Mouse (Mus musculus): ENCODE measurements around the gene Pde9a. TPM values are rescaled to one million over a fixed set of nuclear protein-coding genes. Genes with fewer than 3 reads are reported as not detected.

Gene Pde9a
- total RNA-seq, 2 experiments from 2014 or later = 6.3 to 12.6 TPM

DNA sequence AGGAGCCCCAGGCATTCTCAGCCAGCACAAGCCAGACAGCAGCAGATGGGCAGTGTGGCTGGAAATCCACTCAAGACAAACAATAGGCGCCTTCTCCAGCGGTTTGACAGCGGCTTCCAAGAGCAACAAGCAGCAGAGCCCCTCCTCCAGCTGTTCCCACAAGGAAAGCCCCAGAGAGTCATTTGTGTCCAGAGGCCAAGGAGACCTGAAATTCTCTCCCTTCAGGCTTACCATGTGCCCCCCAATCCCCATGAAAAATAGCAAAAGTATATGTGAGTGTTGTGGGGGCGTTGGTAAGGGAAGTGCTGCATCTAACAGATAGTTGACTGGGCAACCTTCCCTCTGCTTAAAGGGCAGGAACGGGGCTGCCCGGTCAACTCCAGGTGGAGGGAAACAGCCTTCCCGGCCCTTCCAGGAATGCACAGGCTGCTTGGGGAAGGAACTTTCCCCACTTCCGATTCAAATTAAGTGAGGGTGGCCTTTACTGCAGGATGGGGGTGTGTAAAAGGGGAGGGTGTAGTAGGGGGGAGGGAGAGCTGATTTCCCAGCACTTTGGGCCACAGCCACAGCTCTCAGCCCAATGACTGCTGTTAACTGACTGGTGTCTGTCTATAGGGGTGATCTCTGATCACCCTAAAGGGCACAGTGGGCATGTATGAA, 912 bp upstream of the Pde9a start:
- DNase-seq (ENCODE audit: low spot score in 2 of 2) = no peak

DNA sequence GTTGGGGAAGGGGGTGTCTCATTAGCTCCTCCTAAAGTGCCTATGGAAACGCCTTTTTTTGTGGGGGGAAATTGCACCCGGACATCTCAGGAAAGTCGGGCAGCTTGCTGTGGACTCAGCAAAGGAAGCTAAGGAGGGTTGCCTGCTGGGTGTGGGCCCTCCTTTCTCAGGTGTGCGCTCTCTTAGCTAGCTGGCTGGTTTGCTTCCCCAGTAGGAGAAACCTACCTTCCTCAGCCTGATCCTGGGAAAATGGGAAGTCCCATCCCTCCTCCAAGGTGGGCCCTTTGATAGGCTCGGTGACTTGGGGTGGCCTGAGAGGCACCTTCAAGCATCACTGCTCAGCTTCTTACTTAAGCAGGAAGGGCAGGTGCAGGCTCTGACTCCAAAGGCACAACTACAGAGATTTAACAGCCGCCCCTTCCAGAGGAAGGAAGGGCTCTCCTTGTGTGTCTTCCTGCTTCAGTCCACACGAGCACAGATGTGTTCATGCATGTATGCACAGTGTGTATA, 811 bp downstream of the Pde9a start:
- DNase-seq (ENCODE audit: low spot score in 2 of 2) = no peak

DNA sequence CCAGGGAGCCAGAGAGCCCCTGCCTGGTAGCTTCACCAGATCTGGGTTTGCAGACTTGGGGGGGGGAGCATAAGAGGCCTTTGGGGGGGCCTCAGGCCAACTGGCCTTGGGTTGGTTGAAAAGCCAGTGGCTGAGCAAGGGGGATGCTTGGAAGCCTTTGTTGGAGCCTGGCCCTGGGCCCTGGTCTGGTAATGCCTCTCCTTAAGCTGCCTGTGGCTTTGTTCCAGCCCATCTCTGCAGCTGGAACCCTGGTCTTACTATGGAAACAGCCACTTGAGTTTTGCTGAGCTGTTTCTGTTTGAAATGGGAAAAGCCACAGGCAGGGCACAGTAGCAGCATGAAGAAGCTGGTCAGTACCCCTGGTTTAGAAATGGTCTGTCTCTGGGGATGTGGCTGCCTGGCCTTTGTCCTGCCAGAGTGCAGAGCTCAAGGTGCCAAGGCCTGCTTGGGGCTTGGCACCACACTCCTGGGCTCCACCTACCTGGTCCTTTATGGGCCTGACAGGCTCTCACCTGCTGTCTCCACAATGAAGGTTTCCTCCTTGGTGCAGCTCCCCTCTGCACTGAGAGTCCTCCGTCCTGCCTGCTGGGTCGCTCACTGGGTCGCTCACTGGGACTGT, 3.5 kb downstream of the Pde9a start:
- no peak for DNase-seq (ENCODE audit: low spot score in 2 of 2)

DNA sequence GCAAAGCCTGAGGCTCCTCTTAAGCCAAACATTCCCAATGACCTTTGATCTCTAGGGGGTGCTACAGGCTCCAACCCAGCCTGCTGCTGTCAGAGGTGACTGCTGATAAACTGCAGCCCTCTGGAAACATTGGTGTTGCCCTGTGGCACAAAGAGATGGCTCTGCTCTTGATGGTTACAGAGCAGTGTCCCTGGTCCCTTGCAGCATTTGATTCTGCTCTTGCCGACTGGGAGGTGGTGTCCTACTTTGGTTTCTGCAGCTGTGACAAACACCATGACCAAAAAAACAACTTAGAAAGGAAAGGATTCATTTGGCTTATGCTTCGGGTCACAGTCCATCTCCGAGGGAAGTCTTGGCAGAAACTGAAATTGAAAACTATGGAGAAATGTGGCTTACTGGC, 5.5 kb downstream of the Pde9a start:
- no peak for DNase-seq (ENCODE audit: low spot score in 2 of 2)

DNA sequence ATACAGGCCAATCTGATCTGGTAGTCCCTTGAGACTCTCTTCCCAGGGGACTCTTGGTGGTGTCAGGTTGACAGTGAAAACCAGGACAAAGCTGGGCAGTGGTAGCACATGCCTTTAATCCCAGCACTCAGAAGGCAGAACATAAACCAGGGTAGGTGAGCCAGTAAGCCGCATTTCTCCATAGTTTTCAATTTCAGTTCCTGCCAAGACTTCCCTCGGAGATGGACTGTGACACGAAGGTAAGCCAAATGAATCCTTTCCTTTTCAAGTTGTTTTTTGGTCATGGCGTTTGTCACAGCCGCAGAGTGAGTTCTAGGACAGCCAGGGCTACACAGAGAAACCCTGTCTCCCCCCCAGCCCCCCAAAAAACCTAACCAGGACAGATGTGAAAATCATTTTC, 6.0 kb downstream of the Pde9a start:
- no peak for DNase-seq (ENCODE audit: low spot score in 2 of 2)

DNA sequence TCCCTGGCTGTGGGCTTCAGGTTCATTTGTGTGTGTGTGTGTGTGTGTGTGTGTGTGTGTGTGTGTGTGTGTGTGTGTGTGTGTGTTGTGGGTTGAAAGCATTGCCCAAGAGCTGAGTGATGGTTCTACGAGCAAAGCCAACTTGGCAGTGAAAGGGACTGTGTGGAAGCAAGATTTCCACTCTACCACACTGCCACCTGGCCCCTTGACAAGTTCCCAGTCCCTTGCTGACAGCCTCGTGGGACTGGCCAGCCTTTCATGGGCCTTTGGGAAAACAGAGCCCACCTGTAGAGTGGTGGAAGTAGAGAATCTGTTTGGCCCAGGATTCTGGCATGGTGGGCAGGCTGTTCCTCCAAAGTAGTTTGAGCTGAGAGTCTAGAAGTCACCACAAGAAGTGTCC, 7.8 kb downstream of the Pde9a start:
- no peak for DNase-seq (ENCODE audit: low spot score in 2 of 2)

DNA sequence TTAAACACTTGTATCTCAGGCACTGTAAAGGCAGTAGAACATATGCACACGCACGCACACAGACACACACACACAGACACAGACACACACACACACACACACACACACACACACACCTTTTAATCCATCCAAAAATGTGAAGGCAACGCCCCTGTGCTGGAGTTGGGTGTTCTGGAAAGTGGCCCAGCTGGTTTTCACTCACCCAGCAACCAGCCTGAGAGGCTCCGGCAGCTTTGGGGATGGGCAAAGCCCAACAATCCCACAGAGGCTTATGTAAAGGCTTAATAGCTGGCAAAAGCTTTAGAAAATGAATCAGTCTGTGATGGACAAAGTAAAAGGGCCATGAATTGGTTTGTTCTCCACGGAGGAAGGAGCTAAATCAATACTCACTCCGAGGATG, 14.3 kb downstream of the Pde9a start:
- no peak for DNase-seq (ENCODE audit: low spot score in 2 of 2)

DNA sequence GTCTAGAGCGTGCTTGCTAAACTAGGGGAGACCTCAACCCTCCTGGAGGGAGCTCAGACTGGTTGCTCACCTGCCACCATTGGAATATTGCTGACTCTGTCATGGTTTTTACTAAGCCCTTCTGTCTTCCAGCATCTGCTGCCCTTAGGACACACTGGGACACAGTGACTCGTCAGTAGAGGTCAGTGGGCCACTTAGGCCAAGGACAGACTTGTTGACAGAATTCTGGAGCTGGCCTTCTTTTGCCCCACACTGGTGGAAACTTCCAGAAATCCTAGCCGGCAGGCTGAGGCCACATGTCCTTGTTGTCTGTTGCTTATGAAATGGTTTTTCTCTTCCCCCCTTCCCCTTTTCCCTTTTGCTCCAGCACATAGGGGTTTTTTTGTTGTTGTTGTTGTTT, 15.2 kb downstream of the Pde9a start:
- DNase-seq (ENCODE audit: low spot score in 2 of 2) = no peak

DNA sequence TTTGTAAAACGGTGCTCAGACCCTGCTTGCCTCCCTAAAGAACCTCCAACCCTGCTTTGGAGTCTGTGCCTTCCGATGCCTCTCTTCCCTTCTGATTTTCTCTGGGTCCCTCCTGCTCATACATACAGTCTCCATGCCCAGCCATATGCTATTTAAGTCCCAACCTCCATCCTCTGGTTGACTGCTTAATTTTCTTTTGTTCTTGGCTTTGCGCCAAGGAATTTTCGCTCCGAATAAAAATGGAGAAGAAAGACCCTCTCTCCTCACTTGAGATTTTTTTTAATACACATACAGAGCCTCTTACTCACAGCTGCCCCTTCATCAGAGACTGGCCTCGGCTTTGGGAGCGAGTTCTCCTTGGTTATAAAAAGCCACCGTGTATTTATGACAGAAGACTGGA, 16.7 kb downstream of the Pde9a start:
- no peak for DNase-seq (ENCODE audit: low spot score in 2 of 2)

DNA sequence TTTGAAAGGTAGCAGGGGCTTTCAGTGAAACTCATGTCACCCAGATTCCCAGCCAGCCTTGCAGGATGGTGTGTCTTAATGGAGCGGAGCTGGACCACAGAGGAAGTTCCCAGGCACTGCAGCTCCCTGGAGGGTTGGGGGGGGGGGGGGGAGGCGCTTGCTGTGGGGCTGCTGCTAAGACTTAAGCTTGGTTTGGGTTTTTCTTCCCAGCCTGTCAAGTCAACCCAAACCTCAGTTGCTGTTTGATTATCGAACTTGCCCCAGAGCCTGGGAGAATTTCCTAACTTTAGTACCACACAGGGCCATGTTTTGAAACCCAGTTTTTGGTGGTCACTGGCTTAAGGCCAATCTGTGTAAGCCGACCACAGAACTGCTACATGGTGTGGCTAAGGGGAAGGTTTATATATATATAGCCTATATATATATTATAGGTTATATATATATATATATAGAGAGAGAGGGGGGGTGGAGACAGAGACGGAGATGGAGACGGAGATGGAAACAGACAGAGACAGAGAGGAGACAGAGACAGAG, 19.8 kb downstream of the Pde9a start:
- no peak for DNase-seq (ENCODE audit: low spot score in 2 of 2)

DNA sequence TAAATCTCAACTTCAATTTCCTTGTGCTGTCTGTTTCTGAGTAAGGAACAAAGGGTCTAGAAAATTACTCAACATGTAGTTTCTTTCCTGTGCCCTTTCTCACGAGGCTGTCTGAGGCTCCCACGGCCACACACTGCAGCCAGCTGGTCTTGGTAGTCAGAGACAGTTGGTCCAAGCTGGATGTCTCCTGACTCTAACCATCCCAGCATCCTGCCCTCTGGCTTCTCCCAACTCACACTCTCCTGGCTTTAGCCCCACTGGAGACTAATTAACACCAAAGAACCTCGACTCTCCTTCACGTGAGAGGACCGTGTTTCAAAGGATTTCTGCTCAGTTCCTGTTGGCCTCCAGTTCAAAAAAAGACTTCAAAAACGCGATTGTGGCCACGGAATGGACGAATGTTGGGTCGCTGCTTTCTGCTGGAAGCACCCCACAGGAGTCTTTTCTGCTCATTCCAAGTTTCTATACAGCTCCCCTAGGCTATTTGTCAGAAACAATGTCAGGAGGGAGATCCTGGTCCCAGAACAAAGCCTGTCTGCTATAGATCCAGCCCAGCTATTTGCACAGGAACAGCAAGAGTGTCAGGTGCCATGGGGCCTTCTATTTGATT, 23.8 kb downstream of the Pde9a start:
- DNase-seq (ENCODE audit: low spot score in 2 of 2) = no peak

DNA sequence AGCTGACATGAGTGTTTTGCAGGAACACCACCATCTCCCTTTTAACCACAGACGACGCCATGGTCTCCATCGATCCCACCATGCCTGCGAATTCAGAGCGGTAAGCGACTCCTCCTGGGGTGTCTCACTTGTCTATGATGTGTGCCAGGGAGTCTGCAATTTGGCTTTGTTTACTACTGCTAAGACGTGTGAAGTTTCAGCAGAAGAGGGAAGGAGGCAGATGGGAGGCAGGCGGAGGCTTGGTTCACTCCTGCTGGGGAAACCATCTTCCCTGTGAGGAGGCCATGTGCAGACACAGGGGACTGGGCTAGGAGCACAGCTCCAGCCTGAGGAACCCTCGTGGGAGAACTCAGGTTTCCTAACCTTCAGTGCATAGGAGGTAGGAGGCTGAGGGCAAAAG, 29.2 kb downstream of the Pde9a start:
- no peak for DNase-seq (ENCODE audit: low spot score in 2 of 2)

DNA sequence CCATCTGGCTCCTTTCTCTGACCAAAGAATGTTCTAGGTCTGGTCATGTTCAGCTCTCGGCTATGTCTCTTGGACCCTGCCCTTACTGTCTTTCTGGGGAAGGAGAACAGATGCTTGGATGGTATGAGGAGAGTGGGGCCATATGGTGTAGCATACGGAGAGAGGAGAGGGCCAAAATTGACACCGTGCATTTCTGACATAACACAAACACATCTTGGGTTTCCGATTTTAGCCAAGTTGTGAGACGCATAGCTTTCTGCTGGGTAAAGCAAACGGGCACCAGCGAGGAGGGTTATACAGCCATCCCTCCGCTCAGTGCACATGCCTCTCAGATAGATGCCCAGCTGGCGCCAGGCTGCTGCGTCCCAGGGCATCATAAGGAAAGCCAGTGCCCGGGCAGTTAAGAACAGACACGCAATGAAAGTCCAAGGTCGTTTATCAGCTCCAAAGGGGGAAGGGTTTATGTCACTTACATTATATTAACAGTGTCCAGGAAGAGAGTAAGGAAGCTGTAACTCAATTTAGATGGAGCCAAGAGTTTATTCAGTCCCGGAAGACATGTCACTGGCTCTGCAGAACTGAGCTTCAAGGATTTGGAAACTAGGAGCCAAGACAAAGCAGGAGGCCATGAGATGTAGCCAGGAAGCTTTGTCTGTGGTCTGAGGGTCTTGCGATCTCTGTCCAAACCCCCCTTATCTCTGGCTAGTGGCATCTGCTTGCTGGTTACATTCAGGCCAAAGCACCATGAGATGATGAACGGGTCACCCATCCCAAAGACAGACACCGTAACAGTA, 33.0 kb downstream of the Pde9a start:
- DNase-seq (ENCODE audit: low spot score in 2 of 2) = no peak

DNA sequence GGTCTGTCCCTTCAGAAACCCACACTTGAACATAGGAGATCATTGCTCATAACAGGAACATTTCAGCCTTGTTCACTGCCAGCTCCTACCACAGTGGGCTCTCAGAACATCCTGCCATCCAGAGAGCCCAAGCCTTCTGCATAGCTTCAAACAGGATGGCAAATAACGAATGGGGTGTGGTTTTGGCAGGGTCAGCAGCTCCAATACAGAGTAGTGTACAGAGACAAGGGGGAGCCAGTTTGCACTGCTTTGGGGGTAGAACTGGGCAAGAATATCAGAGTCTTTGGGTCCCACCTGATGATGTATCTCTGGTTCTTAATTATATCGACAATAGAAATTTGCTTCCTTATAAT, 33.6 kb downstream of the Pde9a start:
- DNase-seq (ENCODE audit: low spot score in 2 of 2) = no peak

DNA sequence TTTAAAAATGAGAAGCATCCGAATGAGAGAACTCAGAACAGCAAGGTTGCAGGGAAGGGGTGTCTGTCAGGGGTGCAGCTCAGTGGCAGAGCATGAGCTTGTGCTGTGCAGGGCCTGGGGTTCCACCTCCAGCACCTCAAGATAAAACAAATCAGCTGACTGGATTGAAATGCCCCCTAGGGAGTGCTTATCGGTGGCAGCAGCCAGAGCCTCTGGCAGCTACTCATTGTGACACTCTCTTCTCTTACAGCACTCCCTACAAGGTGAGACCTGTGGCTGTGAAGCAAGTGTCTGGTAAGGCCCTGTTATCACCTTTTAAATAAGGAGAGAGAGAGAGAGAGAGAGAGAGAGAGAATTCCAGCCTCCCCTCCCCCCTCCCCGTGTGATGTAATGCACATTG, 34.0 kb downstream of the Pde9a start:
- no peak for DNase-seq (ENCODE audit: low spot score in 2 of 2)

DNA sequence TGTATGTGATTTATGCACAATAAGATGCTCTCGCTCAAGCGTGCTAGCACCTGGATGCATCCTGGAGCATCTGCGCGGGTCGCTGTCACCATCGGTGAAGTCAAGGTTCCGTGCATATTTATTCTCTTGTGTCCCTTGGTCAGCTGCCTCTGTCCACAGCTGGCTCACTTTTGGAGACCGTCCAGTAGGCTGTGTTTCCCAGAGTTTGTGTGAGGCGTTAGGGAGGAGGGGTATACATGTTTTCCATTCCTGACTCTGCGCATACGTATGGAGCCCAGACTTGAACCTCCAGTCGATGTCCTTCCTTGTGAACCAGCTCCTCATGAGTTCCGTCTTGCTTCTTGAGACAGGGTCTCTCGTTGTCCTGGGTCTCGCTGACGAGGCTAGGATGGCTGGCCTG, 34.6 kb downstream of the Pde9a start:
- DNase-seq (ENCODE audit: low spot score in 2 of 2) = no peak

DNA sequence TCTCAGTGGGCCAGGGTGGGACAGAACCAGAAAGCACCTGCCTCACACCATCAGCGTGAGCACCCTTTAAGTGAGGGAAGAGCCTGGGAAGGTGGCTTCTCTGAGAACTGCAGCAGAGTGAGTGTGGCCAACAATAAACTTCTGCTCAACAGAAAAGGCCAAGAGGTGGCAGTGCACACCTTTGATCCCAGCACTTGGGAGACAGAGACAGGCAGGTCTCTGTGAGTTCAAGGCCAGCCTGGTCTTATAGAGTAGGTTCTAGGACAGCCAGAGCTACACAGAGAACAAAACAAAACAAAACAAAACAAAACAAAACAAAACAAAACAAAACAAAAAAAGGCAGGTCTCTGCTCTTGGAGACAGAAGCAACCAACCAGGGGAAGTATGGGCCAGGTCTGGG, 36.4 kb downstream of the Pde9a start:
- DNase-seq (ENCODE audit: low spot score in 2 of 2) = no peak

DNA sequence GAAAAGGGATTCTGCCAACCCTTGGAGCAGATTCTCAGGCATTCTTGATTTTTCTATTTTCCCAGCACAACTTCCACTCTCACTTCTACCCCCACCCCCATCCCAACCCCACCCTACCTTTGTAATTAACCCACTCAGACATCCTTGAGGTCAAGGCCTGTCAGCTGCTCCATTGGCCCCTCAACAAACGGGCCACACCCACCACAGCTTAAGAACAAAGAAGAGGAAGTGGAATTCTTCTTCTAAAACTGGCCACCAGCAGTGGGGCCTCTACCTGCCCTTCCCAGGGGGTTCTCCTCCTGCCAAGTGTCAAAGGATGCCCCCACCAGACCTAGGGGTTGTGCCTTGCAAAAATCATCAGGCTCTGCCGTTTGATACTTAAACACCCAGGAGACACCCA, 37.0 kb downstream of the Pde9a start:
- DNase-seq (ENCODE audit: low spot score in 2 of 2) = no peak

DNA sequence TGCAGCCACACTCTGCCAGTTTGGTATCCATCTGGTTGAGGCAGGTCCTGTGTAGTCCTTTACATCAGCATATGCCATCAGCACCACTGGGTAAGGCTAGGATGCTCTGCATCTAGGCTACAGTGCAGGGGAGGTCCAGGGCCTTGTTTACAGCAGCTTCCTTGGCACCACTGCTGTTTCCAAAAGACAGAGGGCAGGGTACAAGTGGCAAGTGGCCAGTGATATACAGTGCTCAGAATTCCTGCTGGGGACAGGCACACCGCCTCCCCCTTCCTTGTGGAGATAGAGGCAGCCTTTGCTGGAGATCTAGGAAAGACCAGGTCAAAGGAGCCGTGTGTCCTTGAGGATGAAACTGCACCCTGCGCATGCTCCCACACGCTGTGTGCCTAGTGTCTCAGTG, 38.3 kb downstream of the Pde9a start:
- DNase-seq (ENCODE audit: low spot score in 2 of 2) = no peak

DNA sequence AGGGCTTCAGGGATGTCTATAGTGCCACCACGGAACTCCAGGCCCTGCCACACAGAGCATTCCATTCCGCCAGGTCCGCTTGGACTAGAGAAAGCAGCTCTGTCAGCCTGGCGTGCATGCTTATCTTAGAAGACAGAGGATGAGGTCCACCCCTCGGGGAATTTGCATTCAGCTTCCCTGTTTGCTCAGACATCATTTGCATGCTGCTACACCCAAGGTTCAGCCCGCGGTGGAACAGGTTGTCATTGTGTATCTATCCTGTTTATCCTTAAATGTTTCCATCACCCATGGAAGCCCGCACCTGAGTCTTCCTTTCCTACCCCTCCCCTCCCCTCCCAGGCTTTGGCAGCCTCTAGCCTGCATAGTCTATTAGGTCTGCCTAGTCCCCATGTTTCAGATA, 38.8 kb downstream of the Pde9a start:
- no peak for DNase-seq (ENCODE audit: low spot score in 2 of 2)

DNA sequence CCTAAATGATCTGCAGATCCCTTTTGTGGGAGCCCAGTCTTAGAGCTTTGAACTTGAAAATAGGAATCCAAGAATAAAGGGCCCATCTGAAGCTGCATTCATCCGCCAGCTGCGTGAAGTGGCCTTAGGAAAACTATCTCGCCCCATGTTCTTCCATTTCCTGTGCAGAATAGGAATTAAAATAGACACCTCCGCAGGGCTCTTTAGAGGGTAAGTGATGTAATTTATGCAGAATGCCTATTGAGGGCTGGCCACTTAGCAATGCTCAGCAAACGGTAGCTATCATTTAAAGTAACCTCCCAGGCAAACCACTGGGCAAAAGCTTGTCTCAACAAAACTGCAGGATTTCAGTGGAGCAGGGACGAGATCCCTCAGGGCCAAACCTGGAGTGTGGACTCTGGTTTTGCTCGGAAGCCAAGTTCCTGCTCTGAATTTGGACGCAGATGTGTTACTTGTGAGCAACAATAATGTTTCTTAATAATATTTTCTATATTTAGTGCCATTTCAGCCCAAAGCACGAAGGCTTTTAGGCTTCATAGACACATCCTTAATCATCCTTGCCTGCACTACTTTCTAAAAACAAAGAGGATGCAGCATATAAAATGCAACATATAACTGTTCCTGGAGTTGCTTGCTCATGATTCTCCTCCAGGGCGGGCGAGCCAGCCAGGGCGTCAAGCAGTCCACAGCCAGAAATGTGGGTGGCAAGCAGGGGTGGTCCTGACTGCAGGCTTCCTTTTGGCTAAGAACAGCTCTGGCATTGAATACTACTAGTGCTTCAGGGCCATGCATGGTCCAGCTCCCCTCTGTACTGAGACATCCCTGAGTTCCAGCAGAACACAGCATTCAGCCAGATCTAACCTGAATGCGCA, 40.1 kb downstream of the Pde9a start:
- DNase-seq (ENCODE audit: low spot score in 2 of 2) = no peak

Measured in adrenal gland, postnatal 4 days (tissue).